Mouse (Mus musculus) kidney, postnatal 4 days (tissue): ENCODE measurements around the gene Vmp1.

ENCODE experiments used
- DNase-seq, 2 experiments: peaks; one replicate each; pipeline ENCODE4 v3.0.0; 2021; ENCODE audit warnings: mixed read lengths in 2 of 2

Vmp1 gene

GRCm38 (mm10) chr11:86683395-86684125 lies at the start of gene Vmp1, which contains the start of gene Ptrh2:
Gene Vmp1 (minus strand): TSS chr11:86683836.
Gene Ptrh2 (plus strand): TSS chr11:86683985.
- peak; percentile 96 to 97 for DNase-seq

GRCm38 (mm10) chr11:86731443-86731842 lies 47.8 kb upstream of the Vmp1 start:
- no peak for DNase-seq

DNA sequence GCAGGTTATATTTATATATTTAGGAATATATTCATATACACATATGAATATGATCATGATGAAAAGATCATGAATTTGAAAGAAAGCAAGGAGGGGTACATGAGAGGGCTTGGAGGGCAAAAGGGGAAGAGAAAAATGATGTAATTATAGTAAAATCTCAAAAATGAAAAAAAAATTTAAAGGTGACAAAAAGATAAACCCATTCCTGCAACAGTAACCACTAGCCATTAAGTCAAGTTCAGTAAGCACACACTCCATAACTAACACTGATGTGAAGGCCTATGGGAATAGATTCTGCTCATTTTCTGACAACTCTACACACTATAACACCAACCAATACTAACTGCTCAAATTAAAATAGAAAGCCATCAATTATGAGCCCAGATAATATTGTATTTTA lies 42.0 kb upstream of the Vmp1 start:
- no peak for DNase-seq

DNA sequence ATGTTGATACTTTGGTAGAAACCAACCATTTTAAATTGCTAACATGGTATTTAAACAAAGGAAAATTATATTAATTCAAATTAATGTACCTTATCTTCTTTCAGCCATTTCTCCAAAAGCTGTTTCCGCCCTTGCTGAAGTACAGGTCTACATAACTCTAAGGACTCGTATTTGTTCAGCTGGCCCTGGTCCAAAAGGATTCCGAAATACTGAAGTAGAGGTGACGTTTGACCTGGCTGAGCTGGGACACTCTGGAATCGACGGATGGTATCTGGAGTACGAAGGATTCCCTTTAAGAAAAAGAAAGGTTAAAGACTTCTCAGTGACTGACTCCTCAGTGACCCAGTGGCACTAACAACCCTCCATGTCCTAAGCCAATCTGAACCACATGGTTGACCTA lies 41.3 kb upstream of the Vmp1 start:
- no peak for DNase-seq

GRCm38 (mm10) chr11:86724004-86724403 lies 40.4 kb upstream of the Vmp1 start:
- no peak for DNase-seq

GRCm38 (mm10) chr11:86719390-86719789 lies 35.8 kb upstream of the Vmp1 start:
- no peak for DNase-seq

DNA sequence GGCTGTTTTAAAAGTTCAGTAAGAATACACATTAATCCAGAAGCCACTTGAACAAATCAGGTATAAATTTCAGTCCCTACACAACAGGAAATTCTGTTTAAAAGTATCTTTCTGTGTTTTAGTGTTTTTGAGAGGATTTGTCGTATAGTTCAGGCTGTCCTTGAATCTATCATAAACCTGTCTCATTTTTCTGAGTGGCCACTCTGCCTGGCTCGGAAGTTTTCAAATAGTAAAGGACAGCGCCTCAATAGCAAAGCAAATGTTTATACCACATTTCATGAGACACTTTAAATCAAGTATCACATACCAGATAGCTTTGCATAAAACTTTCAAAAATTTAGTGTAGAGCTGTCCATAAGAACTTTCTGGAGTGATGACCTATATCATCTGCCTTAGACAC lies 34.7 kb upstream of the Vmp1 start:
- no peak for DNase-seq

- DNase-seq: no peak
Measured at GRCm38 (mm10) chr11:86717306-86718065, 33.9 kb upstream of the Vmp1 start.

GRCm38 (mm10) chr11:86714606-86715005 lies 31.0 kb upstream of the Vmp1 start:
- DNase-seq: no peak

GRCm38 (mm10) chr11:86701151-86701550 lies 17.5 kb upstream of the Vmp1 start:
- DNase-seq: no peak

DNA sequence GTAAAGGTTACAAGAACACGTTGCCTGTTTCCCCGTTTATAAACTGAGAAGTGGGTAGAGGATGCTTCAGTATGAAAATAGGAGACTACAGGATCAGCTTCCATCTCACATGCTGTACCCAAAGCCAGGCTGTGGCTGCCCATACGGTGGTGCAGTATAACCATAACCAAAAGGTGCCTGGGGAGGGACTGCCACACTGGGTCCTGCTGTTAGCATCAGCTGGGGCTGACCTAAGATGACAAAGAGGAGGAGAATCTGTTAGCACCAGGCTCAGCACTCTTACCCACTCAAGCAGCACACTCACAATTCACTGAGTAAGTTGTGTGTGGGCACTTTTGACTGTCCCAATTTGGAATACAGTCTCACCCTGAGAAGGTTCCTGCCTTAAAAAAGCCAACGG lies 11.8 kb upstream of the Vmp1 start:
- DNase-seq: no peak

GRCm38 (mm10) chr11:86692546-86692945 lies 8.9 kb upstream of the Vmp1 start:
- no peak for DNase-seq

GRCm38 (mm10) chr11:86691956-86692355 lies 8.3 kb upstream of the Vmp1 start:
- no peak for DNase-seq

DNA sequence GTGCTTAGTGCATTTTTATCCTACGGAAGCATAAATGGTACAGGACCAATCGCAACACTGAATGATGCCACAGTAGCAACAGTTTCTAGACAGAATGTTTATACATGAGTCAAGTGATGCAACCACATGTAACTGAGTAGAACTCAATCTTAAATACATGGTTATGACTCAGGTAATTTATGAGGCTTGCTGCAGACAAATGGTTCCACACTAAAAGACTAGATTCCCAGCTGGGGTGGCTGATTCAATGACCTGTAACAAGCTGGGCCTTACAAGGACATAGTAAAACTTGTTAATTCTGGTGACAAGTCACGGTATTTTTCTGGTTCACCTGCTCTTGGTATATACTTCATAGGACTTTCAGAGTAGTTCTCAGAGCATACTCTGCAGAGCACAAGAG lies 7.8 kb upstream of the Vmp1 start:
- no peak for DNase-seq

- no peak for DNase-seq
Measured at GRCm38 (mm10) chr11:86690383-86690782, 6.7 kb upstream of the Vmp1 start.

GRCm38 (mm10) chr11:86685366-86685765 lies 1.7 kb upstream of the Vmp1 start:
- no peak for DNase-seq

DNA sequence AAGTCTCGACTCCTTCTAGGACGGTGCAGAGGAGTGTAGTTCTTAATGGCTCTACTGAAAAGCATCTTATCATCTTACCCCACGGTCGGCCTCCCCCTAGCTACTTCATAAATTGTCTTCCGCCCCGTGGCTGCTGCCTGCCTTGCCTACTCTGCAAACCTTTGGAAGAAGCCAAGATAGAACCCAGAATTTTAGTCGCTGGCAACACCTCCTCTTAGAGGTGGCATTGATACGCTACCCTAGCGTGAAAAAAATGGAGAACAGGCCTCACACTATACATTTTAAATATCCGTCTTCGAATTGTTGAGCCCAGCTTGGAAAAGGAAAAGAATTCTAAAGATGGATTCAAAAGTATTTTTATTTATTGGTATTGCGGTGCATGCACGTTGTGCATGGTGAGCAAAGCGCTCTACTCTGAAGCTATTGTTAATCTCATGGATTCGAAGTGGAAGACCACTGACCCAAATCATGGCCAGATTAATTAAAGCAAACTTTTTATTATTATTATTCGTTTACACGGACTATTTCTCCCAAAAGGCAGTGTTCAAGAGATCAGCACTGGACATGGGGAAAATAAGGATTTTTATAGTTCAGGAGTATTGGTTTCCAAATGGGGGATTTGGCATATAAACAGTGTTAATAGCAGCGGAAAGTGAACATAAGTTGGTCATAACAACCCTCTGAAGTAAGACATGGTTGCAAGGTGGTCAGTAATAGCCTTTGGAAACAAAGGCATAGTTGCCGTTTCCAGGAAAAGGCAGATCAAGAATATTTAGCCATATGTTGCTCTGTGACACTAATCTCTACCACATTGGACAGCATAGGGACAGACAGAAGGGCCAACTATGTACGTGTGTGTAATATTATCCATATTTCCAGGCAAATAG lies 733 bp upstream of the Vmp1 start:
- no peak for DNase-seq

GRCm38 (mm10) chr11:86682861-86683260 lies 775 bp downstream of the Vmp1 start:
- no peak for DNase-seq

GRCm38 (mm10) chr11:86681423-86681822 lies 2.2 kb downstream of the Vmp1 start:
- no peak for DNase-seq

- no peak for DNase-seq
Measured at GRCm38 (mm10) chr11:86680729-86681128, 2.9 kb downstream of the Vmp1 start.

DNA sequence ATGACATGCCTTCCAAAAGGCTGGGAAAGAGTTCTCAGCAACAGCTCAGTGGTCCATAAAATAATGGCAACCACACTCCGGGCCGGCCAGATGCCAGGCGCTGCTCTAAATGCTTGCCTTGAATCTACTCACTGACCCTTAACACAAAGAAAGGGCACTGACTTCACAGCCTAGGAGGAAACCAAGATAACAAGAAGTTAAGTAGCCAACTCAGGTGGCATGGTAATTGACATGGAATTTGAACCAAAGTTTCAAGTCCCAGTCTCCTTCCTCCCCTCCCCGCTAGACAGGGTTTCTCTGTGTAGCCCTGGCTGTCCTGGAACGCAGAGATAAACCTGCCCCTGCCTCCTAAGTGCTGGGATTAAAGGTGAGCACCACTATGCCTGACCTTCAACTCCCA lies 4.7 kb downstream of the Vmp1 start:
- peak; percentile 39 to 56 for DNase-seq

- DNase-seq: no peak
Measured at GRCm38 (mm10) chr11:86675520-86675919, 8.1 kb downstream of the Vmp1 start.

- no peak for DNase-seq
Measured at GRCm38 (mm10) chr11:86672772-86673171, 10.9 kb downstream of the Vmp1 start.
